Mouse (Mus musculus): ENCODE measurements around the gene Gm5136.

DNA sequence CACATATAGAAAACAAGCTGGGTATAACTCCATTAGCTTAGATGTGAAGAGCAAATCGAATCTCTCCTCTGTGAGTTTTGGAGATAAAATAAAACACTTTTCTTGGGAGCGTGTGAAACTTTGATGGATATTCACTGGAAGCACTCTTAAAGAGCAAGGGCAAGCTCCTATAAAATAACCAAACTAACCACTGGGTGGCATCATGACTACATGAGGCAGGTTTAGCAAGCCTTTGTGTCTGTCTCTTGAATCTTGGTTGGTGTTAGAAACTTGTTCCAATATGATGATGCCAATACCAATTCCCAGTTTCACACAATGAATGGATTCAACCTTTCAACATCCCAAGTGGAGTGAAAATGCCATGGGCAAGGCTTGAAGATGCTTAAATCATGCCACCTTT, 34.0 kb upstream of the Gm5136 start:
- TF ChIP-seq MYOD1 (IDR thresholded peaks at IDR 0.05; ENCODE audit: control insufficient read depth in 1 of 3, insufficient read length in 2 of 3, low read depth in 2 of 3) (no peak), USF1 (IDR thresholded peaks at IDR 0.05; ENCODE audit: low read depth) (no peak), POLR2A (IDR thresholded peaks at IDR 0.05; ENCODE audit: insufficient read length, low read depth) (no peak)
